Mouse (Mus musculus) intestine, embryonic 16.5 days (tissue): Measurements from ENCODE around the gene Myoz2. TPM values are rescaled to one million over a fixed set of nuclear protein-coding genes. Genes with fewer than 3 reads are reported as not detected.

Experiments
- ATAC-seq: fragments of 200-750 bp; cut with Nextera tagmentation; 2 replicates; pipeline ENCODE4 v1.8.0; 2017; ENCODE audit warnings: moderate TSS enrichment, moderate library complexity
- H3K27ac ChIP-seq: fragments of 300-500 bp; sonication (generic); 2 replicates; pipeline ENCODE4 v1.5.1; 2014; ENCODE audit warnings: mild to moderate bottlenecking, low read length
- H3K27me3 ChIP-seq: fragments of 300-500 bp; sonication (generic); replicated peaks from 2 replicates; pipeline ENCODE4 v1.6.1; 2014; ENCODE audit warnings: low read length, control low read depth, mixed read lengths; ENCODE audit not compliant: control insufficient read depth, insufficient read depth
- H3K36me3 ChIP-seq: fragments of 300-500 bp; sonication (generic); 2 replicates; pipeline ENCODE4 v1.6.1; 2014; ENCODE audit warnings: low read length, control low read depth; ENCODE audit not compliant: control insufficient read depth, insufficient read depth
- H3K4me1 ChIP-seq: fragments of 300-500 bp; sonication (generic); 2 replicates; pipeline ENCODE4 v1.6.1; 2014; ENCODE audit warnings: low read length, control low read depth, mixed read lengths; ENCODE audit not compliant: control insufficient read depth, insufficient read depth
- H3K4me2 ChIP-seq: fragments of 300-500 bp; sonication (generic); 2 replicates; pipeline ENCODE4 v1.6.1; 2014; ENCODE audit warnings: low read depth, low read length, control low read depth
- H3K4me3 ChIP-seq: fragments of 300-500 bp; sonication (generic); 2 replicates; pipeline ENCODE4 v1.5.1; 2014; ENCODE audit warnings: mild to moderate bottlenecking, low read length
- H3K9ac ChIP-seq: fragments of 300-500 bp; sonication (generic); 2 replicates; pipeline ENCODE4 v1.6.1; 2014; ENCODE audit warnings: low read depth, low read length
- H3K9me3 ChIP-seq: fragments of 300-500 bp; sonication (generic); 2 replicates; pipeline ENCODE4 v1.6.1; 2016; ENCODE audit warnings: low read length, control low read depth; ENCODE audit not compliant: control insufficient read depth
- WGBS: fragments of 180-500 bp; shearing (Covaris S2); extraction: QIAGEN DNeasy Blood & Tissue Kit; methylation state at CpG from one replicate; pipeline ENCODE4 v1.1.7; 2014; 5-methylcytosine and 5-hydroxymethylcytosine counted together
- polyA plus RNA-seq: library from polyadenylated mRNA; unstranded; fragments of >200 nt; fragmentation: Nextera tagmentation; extraction: Ambion mirVana; gene quantifications from 2 replicates; pipeline ENCODE4 v1.2.1, GENCODE M21; 2015

The Myoz2 gene
- polyA plus RNA-seq, 1 experiment from 2014 or later: 0.45 TPM

DNA sequence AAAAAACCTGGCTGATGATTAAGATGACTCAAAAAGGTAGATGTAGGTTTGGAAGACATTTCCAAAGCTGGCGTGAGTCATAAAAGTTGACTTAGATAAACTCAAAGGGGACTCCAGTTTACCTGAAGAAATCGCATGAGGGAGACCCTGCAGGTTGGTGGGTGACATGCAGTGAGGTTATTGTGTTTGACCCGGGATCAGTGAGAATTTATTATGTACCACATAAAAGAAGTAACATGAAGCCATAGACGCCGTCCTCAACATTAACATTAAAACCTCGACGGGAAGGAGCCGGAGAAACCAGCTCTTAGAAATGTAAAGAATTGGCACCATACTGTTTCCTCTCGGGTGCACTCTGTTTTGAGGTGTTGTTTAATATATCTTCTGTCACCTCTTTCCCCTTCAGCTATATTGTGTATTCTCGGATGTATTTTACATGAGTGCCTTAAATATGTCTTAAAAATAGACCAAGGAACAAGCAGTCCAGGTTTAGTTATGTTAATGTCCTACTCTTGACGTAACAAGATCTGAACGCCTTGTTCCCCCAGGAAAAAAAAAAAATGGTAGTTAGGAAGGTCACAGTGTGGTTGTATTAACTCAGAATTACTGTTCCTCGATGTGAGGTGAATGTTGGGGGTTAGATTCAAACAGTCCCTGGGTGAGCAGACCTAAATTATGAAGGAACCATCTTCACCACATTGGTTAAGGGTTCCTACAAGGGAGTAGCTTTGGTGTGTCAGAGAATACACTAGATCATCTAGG lies 49.5 kb downstream of the Myoz2 start:
- Histone ChIP-seq H3K27me3 (no peaks in the 10 kb centered on the region), H3K27ac (no peak overlapping the region), H3K4me2 (peak overlapping the region; percentile 60), H3K9me3 (no peaks in the 10 kb centered on the region), H3K4me1 (peaks cover 8% of the 10 kb centered on the region; the same call in 1 of the 2 replicates), H3K4me3 (peak overlapping the region; percentile 93), H3K9ac (peak overlapping the region; percentile 92), H3K36me3 (no peaks in the 10 kb centered on the region)
- ATAC-seq: no peak
- 18% methylated on average over 13 of the region's 13 CpGs for WGBS

DNA sequence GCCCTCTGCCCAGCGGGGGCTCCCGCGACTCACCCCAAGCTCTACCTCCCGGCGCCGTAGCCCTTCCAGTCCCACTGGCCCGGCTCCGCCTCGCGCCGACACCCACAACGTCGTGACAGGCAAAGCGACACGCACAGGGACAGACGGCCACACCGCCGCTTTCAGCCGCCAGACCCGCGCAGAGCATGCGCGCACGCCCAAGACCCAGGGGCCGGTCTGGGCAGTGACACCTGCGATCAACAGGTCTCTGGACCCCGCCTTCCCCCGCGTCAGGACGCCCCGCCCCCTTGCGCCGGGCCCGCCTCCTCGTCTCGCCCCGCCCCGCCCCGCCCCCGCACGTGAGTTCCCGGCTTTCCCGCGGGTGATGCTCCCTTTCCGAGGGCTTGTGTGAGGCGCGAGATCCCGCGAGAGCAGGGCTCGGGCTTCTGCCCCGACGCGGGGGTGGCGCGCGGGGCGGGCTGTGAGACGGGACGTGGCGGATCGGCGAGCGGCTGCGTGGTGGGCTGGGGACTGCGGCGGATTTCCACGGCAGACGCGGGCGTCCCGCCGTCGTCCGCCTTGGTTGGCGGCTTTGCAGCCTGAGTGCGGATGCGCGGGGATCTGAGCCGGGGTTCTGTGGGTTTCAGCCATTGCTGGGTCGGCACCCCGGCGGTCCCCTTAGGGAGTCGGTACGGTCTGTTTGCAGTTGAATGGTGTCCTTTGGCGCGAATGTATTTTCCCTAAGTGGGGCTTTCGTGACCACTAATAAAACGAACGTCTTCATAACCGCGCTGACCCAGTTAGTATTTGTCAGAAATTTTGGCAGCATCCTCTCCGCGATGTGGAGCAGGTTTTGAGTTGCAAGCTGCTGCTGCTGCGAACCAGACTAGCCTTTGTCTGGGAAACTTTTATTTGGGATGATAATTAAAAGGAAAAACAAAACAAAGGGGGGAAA lies 50.3 kb downstream of the Myoz2 start, which contains the start of gene Usp53:
Gene Usp53 (minus strand): TSS at position 262 of the 934 bp plus-strand sequence.
- H3K4me3 ChIP-seq: peak within 1 kb of the TSS; percentile 93
- no peaks in the 10 kb centered on the region for H3K36me3 ChIP-seq
- H3K9ac ChIP-seq: peak within 1 kb of the TSS; percentile 92
- peaks cover 8% of the 10 kb centered on the region; the same call in 1 of the 2 replicates for H3K4me1 ChIP-seq
- peak within 1 kb of the TSS; percentile 99 for H3K27ac ChIP-seq
- H3K9me3 ChIP-seq: no peaks in the 10 kb centered on the region
- WGBS: under 1% methylated on average over 93 of the region's 94 CpGs
- H3K4me2 ChIP-seq: peak within 1 kb of the TSS; percentile 78
- peak; percentile 99 for ATAC-seq
- H3K27me3 ChIP-seq: no peaks in the 10 kb centered on the region

DNA sequence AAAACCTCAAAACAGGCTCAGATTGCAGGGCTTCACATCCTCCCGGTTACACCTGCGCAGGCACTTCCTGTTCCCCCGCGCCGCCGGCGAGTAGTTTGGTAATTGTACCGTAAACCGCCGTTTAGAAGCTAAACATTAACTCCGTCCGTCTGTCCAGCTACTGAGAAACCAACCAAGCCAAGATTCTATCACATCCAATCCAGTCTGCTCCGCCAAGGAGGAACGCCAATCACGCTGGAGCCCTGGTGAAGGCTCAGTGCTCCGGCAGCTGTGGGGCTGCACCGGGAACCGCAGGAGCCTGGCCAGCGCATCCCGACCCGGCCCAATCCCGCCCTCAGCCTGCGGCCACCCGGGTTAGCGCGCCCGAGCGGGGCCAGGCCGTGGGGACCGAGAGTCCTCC lies 51.0 kb downstream of the Myoz2 start:
- no peaks in the 10 kb centered on the region for H3K27me3 ChIP-seq
- H3K36me3 ChIP-seq: no peaks in the 10 kb centered on the region
- peaks cover 8% of the 10 kb centered on the region; the same call in 1 of the 2 replicates for H3K4me1 ChIP-seq
- H3K4me2 ChIP-seq: peak overlapping the region; percentile 78
- H3K4me3 ChIP-seq: peak overlapping the region; percentile 93
- ATAC-seq: peak; percentile 87
- under 1% methylated on average over 30 of the region's 30 CpGs for WGBS
- peak overlapping the region; percentile 99 for H3K27ac ChIP-seq
- peak overlapping the region; percentile 86 for H3K9ac ChIP-seq
- H3K9me3 ChIP-seq: no peaks in the 10 kb centered on the region

DNA sequence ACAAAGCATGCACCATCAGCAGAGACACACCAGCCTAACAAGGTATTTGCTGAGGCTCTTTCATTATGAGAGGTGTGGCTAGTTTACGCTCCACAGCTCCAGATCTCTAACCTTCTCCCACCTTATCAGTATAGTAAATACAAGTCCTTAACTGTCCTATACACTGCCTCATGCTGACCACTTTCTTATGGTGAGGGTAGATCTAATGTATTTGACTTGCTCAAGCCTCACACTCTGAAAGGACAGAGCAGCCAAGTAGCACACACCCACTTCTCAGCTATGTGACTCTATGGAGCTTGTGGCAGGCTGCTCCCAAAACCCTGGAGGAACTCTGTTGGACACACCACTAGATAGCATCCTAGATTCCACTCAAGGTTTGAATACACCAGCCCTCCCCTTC lies 58.9 kb downstream of the Myoz2 start:
- ATAC-seq: no peak

DNA sequence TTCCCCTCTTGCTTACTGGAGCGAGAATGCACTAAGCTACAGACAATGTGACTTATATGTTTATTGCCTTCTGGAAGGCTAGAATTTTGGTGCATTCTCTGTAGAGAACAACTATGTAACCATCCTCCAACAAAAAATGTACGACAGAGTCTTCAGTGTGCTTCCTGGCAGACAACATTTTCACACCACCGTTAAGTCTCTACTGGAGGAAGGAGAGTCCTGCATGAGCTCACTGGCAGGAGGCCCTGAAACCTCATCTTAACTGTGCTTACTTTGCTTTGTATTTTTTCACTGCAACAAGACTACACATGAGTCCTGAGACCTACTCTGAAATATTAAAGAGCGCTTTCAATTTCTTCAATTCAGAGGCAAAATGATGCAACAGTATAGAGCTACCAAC lies 59.5 kb downstream of the Myoz2 start:
- Histone ChIP-seq H3K4me3 (no peak overlapping the region), H3K27me3 (no peaks in the 10 kb centered on the region), H3K9me3 (no peaks in the 10 kb centered on the region), H3K4me2 (no peak overlapping the region), H3K36me3 (no peaks in the 10 kb centered on the region), H3K9ac (no peak overlapping the region), H3K4me1 (no peaks in the 10 kb centered on the region), H3K27ac (no peak overlapping the region)
- no peak for ATAC-seq
- 83% methylated on average over 4 of the region's 4 CpGs for WGBS

More for the DNA sequence above, 58.9 kb downstream of the Myoz2 start:
- H3K4me3 ChIP-seq: no peak overlapping the region
- H3K9me3 ChIP-seq: no peaks in the 10 kb centered on the region
- H3K27me3 ChIP-seq: no peaks in the 10 kb centered on the region
- 79% methylated on average over 1 of the region's 1 CpGs for WGBS
- no peaks in the 10 kb centered on the region for H3K36me3 ChIP-seq
- no peak overlapping the region for H3K27ac ChIP-seq
- no peak overlapping the region for H3K4me2 ChIP-seq
- no peaks in the 10 kb centered on the region for H3K4me1 ChIP-seq
- H3K9ac ChIP-seq: no peak overlapping the region

DNA sequence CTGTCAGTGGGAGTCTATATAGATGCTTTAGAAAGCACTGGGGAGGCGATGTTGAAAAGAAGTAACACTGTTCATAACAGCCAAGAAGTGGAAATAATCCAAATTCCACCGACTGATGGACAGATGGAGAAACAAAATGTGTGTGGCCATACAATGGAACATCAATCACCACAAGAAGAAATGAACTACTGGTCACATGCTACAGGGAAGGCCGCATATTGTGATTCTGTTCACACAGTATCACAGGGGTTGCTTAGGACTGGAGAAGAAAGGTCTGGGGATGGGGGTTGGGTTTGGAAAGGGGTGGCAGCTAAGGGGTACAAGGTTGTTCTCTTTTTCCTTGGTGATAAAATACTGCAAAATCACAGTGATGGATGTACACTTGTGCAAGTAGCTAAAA lies 60.0 kb downstream of the Myoz2 start:
- H3K9me3 ChIP-seq: no peaks in the 10 kb centered on the region
- no peak overlapping the region for H3K4me2 ChIP-seq
- no peaks in the 10 kb centered on the region for H3K4me1 ChIP-seq
- no peaks in the 10 kb centered on the region for H3K36me3 ChIP-seq
- H3K27me3 ChIP-seq: no peaks in the 10 kb centered on the region
- H3K9ac ChIP-seq: no peak overlapping the region
- WGBS: 78% methylated on average over 3 of the region's 3 CpGs
- no peak overlapping the region for H3K27ac ChIP-seq
- no peak for ATAC-seq
- no peak overlapping the region for H3K4me3 ChIP-seq

DNA sequence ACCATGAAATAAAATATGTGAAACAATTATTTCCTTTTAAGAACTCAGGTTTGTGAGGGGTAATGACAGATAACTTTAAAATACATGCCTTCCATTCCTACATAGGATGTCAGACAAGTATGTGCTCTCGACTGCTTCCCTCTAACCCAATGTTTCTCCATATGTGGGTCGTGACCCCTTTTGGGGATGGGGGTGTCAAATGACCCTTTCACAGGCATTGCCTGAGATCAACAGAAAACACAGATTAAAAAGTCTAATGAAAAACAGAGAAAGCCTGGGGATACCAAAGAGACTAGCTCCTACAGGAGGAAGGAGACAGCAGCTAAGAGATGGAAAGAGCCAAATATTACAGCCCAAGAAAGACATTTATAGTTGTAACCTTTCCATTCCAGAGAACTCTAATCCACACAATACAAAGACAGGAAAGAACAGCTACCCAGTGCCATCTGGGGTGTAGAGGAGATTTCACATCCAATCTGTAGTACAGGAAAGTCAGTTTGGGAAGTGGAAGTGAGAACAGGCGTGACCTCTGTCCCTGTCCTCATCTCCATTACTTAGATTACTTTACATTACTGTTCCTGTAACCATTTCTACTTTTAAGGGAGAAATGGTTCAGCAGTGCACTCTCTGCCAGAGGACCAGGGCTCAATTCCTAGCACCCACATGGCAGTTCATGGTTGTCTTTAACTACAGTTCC lies 62.5 kb downstream of the Myoz2 start:
- no peak for ATAC-seq
- Histone ChIP-seq H3K36me3 (peaks cover 4% of the 10 kb centered on the region; the same call in 1 of the 2 replicates), H3K4me1 (no peaks in the 10 kb centered on the region), H3K4me2 (no peak overlapping the region), H3K27me3 (no peaks in the 10 kb centered on the region), H3K4me3 (no peak overlapping the region), H3K9ac (no peak overlapping the region), H3K27ac (no peak overlapping the region), H3K9me3 (no peaks in the 10 kb centered on the region)
- 74% methylated on average over 3 of the region's 3 CpGs for WGBS

DNA sequence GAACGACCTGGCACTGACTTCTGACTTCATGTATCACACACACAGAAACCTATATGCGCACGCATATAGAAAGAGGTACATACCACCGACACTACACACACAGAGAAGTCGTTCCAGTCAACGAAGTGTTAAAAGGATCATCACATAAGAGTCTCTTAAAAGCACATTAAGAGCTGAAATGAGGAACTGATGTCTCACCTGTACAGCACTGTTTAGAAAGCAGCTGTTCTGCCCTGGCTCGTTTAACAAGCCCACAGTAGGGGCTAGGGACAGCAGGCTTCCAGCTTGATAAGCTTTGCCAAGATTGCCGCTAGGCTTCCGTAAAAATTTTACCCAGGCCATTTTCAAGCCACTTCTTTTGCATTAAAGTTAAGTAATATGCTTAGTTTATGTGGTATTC lies 66.4 kb downstream of the Myoz2 start:
- no peaks in the 10 kb centered on the region for H3K27me3 ChIP-seq
- no peak overlapping the region for H3K4me2 ChIP-seq
- no peak for ATAC-seq
- H3K36me3 ChIP-seq: peaks cover 6% of the 10 kb centered on the region; the same call in 1 of the 2 replicates
- H3K4me1 ChIP-seq: no peaks in the 10 kb centered on the region
- 90% methylated on average over 9 of the region's 9 CpGs for WGBS
- H3K9me3 ChIP-seq: no peaks in the 10 kb centered on the region
- no peak overlapping the region for H3K27ac ChIP-seq
- no peak overlapping the region for H3K4me3 ChIP-seq
- H3K9ac ChIP-seq: no peak overlapping the region

DNA sequence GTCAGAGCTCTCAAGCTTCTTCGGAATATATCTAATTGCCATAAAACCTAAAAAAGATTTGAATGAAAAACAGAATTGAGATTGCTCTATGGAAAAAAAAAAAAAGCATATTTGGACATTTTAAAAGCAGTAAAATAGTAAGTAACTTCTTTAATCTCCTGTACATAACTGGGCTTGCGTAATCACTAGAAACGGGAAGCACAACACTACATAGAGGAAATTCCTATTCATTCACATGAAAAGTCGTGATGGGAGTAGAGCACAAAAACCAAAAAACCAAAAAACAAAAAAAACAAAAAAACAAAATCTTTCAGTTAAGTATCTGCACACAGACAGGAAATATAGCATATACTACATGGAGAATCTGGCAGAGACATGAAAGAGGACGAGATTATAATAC lies 70.5 kb downstream of the Myoz2 start:
- Histone ChIP-seq H3K27me3 (no peaks in the 10 kb centered on the region), H3K36me3 (peaks cover 8% of the 10 kb centered on the region; the same call in 1 of the 2 replicates), H3K4me3 (no peak overlapping the region), H3K4me1 (no peaks in the 10 kb centered on the region), H3K9me3 (no peaks in the 10 kb centered on the region), H3K27ac (no peak overlapping the region), H3K4me2 (no peak overlapping the region), H3K9ac (no peak overlapping the region)
- 91% methylated on average over 5 of the region's 5 CpGs for WGBS
- ATAC-seq: no peak
